Mouse (Mus musculus) bone marrow macrophage, adult 2 months (primary cell): Measurements from ENCODE around the gene Rab39. TPM values are rescaled to one million over a fixed set of nuclear protein-coding genes. Genes with fewer than 3 reads are reported as not detected.

Experiments
- H3K27ac ChIP-seq: 2 replicates; pipeline ENCODE4 v1.5.1; 2012; ENCODE audit warnings: low read depth, low read length; ENCODE audit not compliant: insufficient read depth
- H3K4me1 ChIP-seq: 2 replicates; pipeline ENCODE4 v1.6.1; 2012; ENCODE audit warnings: low read length; ENCODE audit not compliant: control insufficient read depth, insufficient read depth
- H3K4me3 ChIP-seq: 2 replicates; pipeline ENCODE4 v1.5.1; 2012; ENCODE audit warnings: mild to moderate bottlenecking, low read length, moderate library complexity; ENCODE audit not compliant: insufficient read depth
- CTCF ChIP-seq: IDR thresholded peaks from 2 replicates; pipeline ENCODE4 v1.5.1; 2012; ENCODE audit warnings: low read depth, mild to moderate bottlenecking, low read length, moderate library complexity
- POLR2A ChIP-seq: IDR thresholded peaks from 2 replicates; pipeline ENCODE4 v1.6.1; 2012; ENCODE audit warnings: mild to moderate bottlenecking, low read depth, low read length, borderline replicate concordance
- polyA plus RNA-seq: library from polyadenylated mRNA; stranded (reverse); fragments of >200 nt; gene quantifications from 2 replicates; pipeline ENCODE4 v1.2.4, GENCODE M21; 2012; ENCODE audit not compliant: missing spikeins, insufficient read depth, insufficient read length

Gene Rab39
- polyA plus RNA-seq, 1 experiment = 7.1 TPM

DNA sequence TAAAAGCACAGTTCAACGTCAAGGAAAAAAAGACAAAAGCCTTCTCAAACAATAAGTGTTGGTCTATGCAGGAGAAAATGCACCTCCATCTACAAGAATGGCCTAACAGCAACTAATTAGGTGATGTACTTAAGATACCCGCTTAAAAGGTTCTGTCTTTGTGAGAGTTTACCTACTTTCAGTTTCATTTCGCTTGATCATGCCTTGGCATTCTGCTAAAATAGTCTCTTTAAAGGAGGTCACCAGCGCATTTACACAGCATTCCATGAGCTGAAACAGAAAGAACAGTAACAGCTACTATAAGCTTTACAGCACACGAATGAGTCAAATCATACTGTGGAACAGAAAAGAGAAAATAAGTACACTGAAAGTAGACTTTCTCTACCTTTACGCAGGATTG is 71.2 kb downstream of the Rab39 start:
- H3K4me1 ChIP-seq = peaks cover 8% of the 10 kb centered on the region
- TF ChIP-seq POLR2A (no peak), CTCF (no peak)
- no peak overlapping the region for H3K27ac ChIP-seq

More for the DNA sequence above, 71.2 kb downstream of the Rab39 start:
- H3K4me3 ChIP-seq = no peak overlapping the region

Other genes with a start within 250 kb of the Rab39 start
- 10.9 and 12.3 TPM in 2 replicates for gene Atm, start 169.5 kb downstream of the Rab39 start, polyA plus RNA-seq
- gene Npat, start 169.2 kb downstream of the Rab39 start, polyA plus RNA-seq = 8.1 and 10.6 TPM in 2 replicates
- gene Acat1, start 95.8 kb downstream of the Rab39 start, polyA plus RNA-seq = 44.7 and 45.0 TPM in 2 replicates
- gene Cul5, start 36.2 kb downstream of the Rab39 start, polyA plus RNA-seq = 15.3 and 21.3 TPM in 2 replicates
- gene Slc35f2, start 65.3 kb upstream of the Rab39 start, polyA plus RNA-seq = not detected in 2 replicates
- gene Sln, start 143.9 kb upstream of the Rab39 start, polyA plus RNA-seq = not detected in 2 replicates